Mouse (Mus musculus) MEL (cell line): ENCODE measurements around the gene Plau. TPM values are rescaled to one million over a fixed set of nuclear protein-coding genes. Genes with fewer than 3 reads are reported as not detected.

ENCODE experiments used
- DNase-seq: peaks from one replicate; pipeline ENCODE4 v3.0.0; 2011; ENCODE audit warnings: low read depth, low spot score
- H3K27ac ChIP-seq: 2 replicates; pipeline ENCODE4 v1.5.1; 2012; ENCODE audit warnings: low read depth, mild to moderate bottlenecking, control low read depth, low read length, moderate library complexity; ENCODE audit not compliant: control insufficient read depth
- H3K27me3 ChIP-seq, 2 experiments: fragments of 150-350 bp in 1 of 2; sonication (generic) in 1 of 2; 2 replicates each; pipeline ENCODE4 v1.6.1; 2012; ENCODE audit warnings: low read length in 2 of 2, mild to moderate bottlenecking in 2 of 2, improper control_type of control experiment in 1 of 2, moderate library complexity in 1 of 2; ENCODE audit not compliant: insufficient read depth in 2 of 2, control insufficient read depth in 1 of 2
- H3K36me3 ChIP-seq, 2 experiments: 2 replicates each; pipeline ENCODE4 v1.6.1; 2012 to 2014; ENCODE audit warnings: low read length in 2 of 2, improper control_type of control experiment in 1 of 2, inconsistent platforms in 1 of 2, mild to moderate bottlenecking in 1 of 2; ENCODE audit not compliant: insufficient read depth in 2 of 2, control insufficient read depth in 1 of 2
- H3K4me1 ChIP-seq, 2 experiments: fragments of 150-350 bp in 1 of 2; sonication (generic) in 1 of 2; 2 replicates each; pipeline ENCODE4 v1.6.1; 2012; ENCODE audit warnings: low read length in 2 of 2, improper control_type of control experiment in 1 of 2, mild to moderate bottlenecking in 1 of 2; ENCODE audit not compliant: insufficient read depth in 2 of 2, control insufficient read depth in 1 of 2
- H3K4me3 ChIP-seq, 2 experiments: fragments of 150-350 bp in 1 of 2; sonication (generic) in 1 of 2; 2 replicates each; pipeline ENCODE4 v1.5.1; 2012; ENCODE audit warnings: low read depth in 2 of 2, low read length in 2 of 2, mild to moderate bottlenecking in 2 of 2, moderate library complexity in 2 of 2, control low read depth in 1 of 2, improper control_type of control experiment in 1 of 2; ENCODE audit not compliant: control insufficient read depth in 1 of 2, insufficient read depth in 1 of 2
- H3K79me2 ChIP-seq: 2 replicates; pipeline ENCODE4 v1.6.1; 2012; ENCODE audit warnings: mild to moderate bottlenecking, low read length, moderate library complexity; ENCODE audit not compliant: control insufficient read depth, poor library complexity, insufficient read depth
- H3K9ac ChIP-seq: 2 replicates; pipeline ENCODE4 v1.6.1; 2012; ENCODE audit warnings: low read depth, mild to moderate bottlenecking, control low read depth, low read length, moderate library complexity; ENCODE audit not compliant: control insufficient read depth, poor library complexity, severe bottlenecking
- H3K9me3 ChIP-seq: fragments of 150-350 bp; sonication (generic); replicated peaks from 2 replicates; pipeline ENCODE4 v1.6.1; 2012; ENCODE audit warnings: mild to moderate bottlenecking, low read length, improper control_type of control experiment, moderate library complexity; ENCODE audit not compliant: insufficient read depth
- CHD2 ChIP-seq: IDR thresholded peaks from 2 replicates; pipeline ENCODE4 v1.6.1; 2011; ENCODE audit warnings: low read length, improper control_type of control experiment
- EP300 ChIP-seq, 2 experiments: IDR thresholded peaks; 2 replicates each; pipeline ENCODE4 v1.6.1; 2011; ENCODE audit warnings: improper control_type of control experiment in 2 of 2, low read length in 2 of 2, low read depth in 1 of 2, mild to moderate bottlenecking in 1 of 2
- GABPA ChIP-seq: IDR thresholded peaks from 2 replicates; pipeline ENCODE4 v1.6.1; 2012; ENCODE audit warnings: low read depth, mild to moderate bottlenecking, inconsistent platforms, low read length, improper control_type of control experiment, moderate library complexity
- HCFC1 ChIP-seq: IDR thresholded peaks from 2 replicates; pipeline ENCODE4 v1.6.1; 2012; ENCODE audit warnings: low read depth, mild to moderate bottlenecking, inconsistent platforms, low read length, improper control_type of control experiment, moderate library complexity
- MEF2A ChIP-seq: IDR thresholded peaks from 2 replicates; pipeline ENCODE4 v1.6.1; 2014; ENCODE audit warnings: low read depth, mild to moderate bottlenecking, inconsistent platforms, low read length, improper control_type of control experiment; ENCODE audit not compliant: poor library complexity, insufficient replicate concordance, severe bottlenecking; ENCODE audit errors: extremely low read depth
- NRF1 ChIP-seq: IDR thresholded peaks from 2 replicates; pipeline ENCODE4 v1.6.1; 2014; ENCODE audit warnings: low read depth, mild to moderate bottlenecking, inconsistent platforms, low read length, improper control_type of control experiment, moderate library complexity; ENCODE audit not compliant: poor library complexity, insufficient read depth, severe bottlenecking
- POLR2AphosphoS2 ChIP-seq: IDR thresholded peaks from 2 replicates; pipeline ENCODE4 v1.6.1; 2011; ENCODE audit warnings: low read length, improper control_type of control experiment
- RCOR1 ChIP-seq: IDR thresholded peaks from 2 replicates; pipeline ENCODE4 v1.6.1; 2012; ENCODE audit warnings: low read depth, mild to moderate bottlenecking, inconsistent platforms, low read length, improper control_type of control experiment
- TAL1 ChIP-seq: IDR thresholded peaks from 2 replicates; pipeline ENCODE4 v1.6.1; 2012; ENCODE audit warnings: mild to moderate bottlenecking, inconsistent platforms, low read length, moderate library complexity, mixed read lengths
- TBP ChIP-seq: IDR thresholded peaks from 2 replicates; pipeline ENCODE4 v1.8.0; 2011; ENCODE audit warnings: low read depth, low read length, improper control_type of control experiment
- USF1 ChIP-seq: IDR thresholded peaks from 2 replicates; pipeline ENCODE4 v1.6.1; 2014; ENCODE audit warnings: low read depth, mild to moderate bottlenecking, inconsistent platforms, low read length, improper control_type of control experiment, moderate library complexity
- ZMIZ1 ChIP-seq: IDR thresholded peaks from 2 replicates; pipeline ENCODE4 v1.6.1; 2012; ENCODE audit warnings: low read depth, mild to moderate bottlenecking, inconsistent platforms, low read length, improper control_type of control experiment, moderate library complexity
- ZNF384 ChIP-seq: IDR thresholded peaks from 2 replicates; pipeline ENCODE4 v1.6.1; 2012; ENCODE audit warnings: low read depth, mild to moderate bottlenecking, inconsistent platforms, low read length, improper control_type of control experiment
- polyA plus RNA-seq, 2 experiments: library from polyadenylated mRNA; stranded (reverse) in 1 of 2; unstranded in 1 of 2; fragments of >175 nt in 1 of 2; fragments of >200 nt in 1 of 2; gene quantifications; 2 replicates each; pipeline versions ENCODE4 v1.2.1 to v1.2.4; 2012; ENCODE audit warnings: low replicate concordance in 2 of 2, low read depth in 1 of 2; ENCODE audit not compliant: insufficient read length in 2 of 2, insufficient read depth in 1 of 2, missing spikeins in 1 of 2
- total RNA-seq: library from RNA; depleted of rRNA; stranded (reverse); fragments of 300-350 nt; gene quantifications from 2 replicates; pipeline ENCODE4 v1.2.3, GENCODE M21; 2012

Plau gene
- total and polyA plus RNA-seq, 3 experiments: 0.04 TPM; not detected in 2

GRCm38 (mm10) chr14:20849753-20850152 lies 13.3 kb downstream of the Plau start:
- DNase-seq: no peak
- peaks cover 0 to 13% of the 10 kb centered on the region in 2 experiments for H3K4me1 ChIP-seq

GRCm38 (mm10) chr14:20850498-20850897 lies 14.0 kb downstream of the Plau start:
- TF ChIP-seq POLR2AphosphoS2 (no peak), ZMIZ1 (no peak), USF1 (no peak), GABPA (no peak)
- peaks cover 0 to 16% of the 10 kb centered on the region in 2 experiments; a peak in 3 of 4 replicates for H3K27me3 ChIP-seq

More at GRCm38 (mm10) chr14:20849753-20850152, 13.3 kb downstream of the Plau start:
- TF ChIP-seq CHD2 (no peak), USF1 (no peak), TBP (no peak)
- TF ChIP-seq, all 39 proteins: peak for 0
- Histone ChIP-seq H3K27me3 (peaks cover 0 to 16% of the 10 kb centered on the region in 2 experiments; a peak in 3 of 4 replicates), H3K9ac (no peak overlapping the region), H3K9me3 (no peaks in the 10 kb centered on the region), H3K36me3 (peaks cover 0 to 3% of the 10 kb centered on the region in 2 experiments; a peak in 2 of 4 replicates), H3K79me2 (no peaks in the 10 kb centered on the region), H3K27ac (no peak overlapping the region), H3K4me3 (no peak overlapping the region)

DNA sequence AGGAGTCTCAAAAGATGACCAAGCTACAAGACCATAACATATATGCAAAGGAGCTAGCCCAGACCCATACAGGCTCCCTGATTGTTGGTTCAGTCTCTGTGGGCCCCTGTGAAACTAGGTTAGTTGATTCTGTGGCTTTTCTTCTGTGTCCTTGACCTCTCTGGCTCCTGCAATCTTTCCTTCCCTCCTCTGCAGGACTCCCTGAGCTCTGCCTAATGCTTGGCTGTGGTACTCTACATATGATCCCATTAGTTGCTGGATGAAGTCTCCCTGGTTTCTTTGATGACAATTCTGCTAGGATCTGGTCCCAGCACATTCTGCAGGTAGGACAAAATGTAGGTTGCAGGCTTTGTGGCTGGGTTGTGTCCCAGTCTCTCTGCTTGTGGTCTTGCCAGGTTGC lies 15.3 kb downstream of the Plau start:
- no peak for DNase-seq
- no peaks in the 10 kb centered on the region for H3K79me2 ChIP-seq
- H3K36me3 ChIP-seq: peaks cover 0 to 3% of the 10 kb centered on the region in 2 experiments; a peak in 1 of 4 replicates
- no peak overlapping the region for H3K9ac ChIP-seq
- H3K27me3 ChIP-seq: peaks cover 0 to 16% of the 10 kb centered on the region in 2 experiments; a peak in 3 of 4 replicates
- no peak for TF ChIP-seq RCOR1
- TF ChIP-seq TAL1: no peak
- TF ChIP-seq MEF2A: no peak
- TF ChIP-seq NRF1: no peak
- TF ChIP-seq EP300 (IDR thresholded peaks at IDR 0.05; ENCODE audit: low read depth in 1 of 2, low read length in 2 of 2): no peak
- TF ChIP-seq HCFC1: no peak
- TF ChIP-seq ZNF384: no peak
- TF ChIP-seq POLR2AphosphoS2: no peak
- no peak overlapping the region for H3K27ac ChIP-seq
- peaks cover 0 to 8% of the 10 kb centered on the region in 2 experiments; a peak in 3 of 4 replicates for H3K4me1 ChIP-seq
- H3K9me3 ChIP-seq: no peaks in the 10 kb centered on the region
- H3K4me3 ChIP-seq: no peak overlapping the region

More at GRCm38 (mm10) chr14:20850498-20850897, 14.0 kb downstream of the Plau start:
- Histone ChIP-seq H3K9ac (no peak overlapping the region), H3K27ac (no peak overlapping the region), H3K4me1 (peaks cover 0 to 11% of the 10 kb centered on the region in 2 experiments; a peak in 3 of 4 replicates), H3K4me3 (no peak overlapping the region), H3K9me3 (no peaks in the 10 kb centered on the region), H3K36me3 (peaks cover 0 to 3% of the 10 kb centered on the region in 2 experiments; a peak in 2 of 4 replicates), H3K79me2 (no peaks in the 10 kb centered on the region)
- no peak for DNase-seq
